Mouse (Mus musculus) retina, postnatal 7 days (tissue): ENCODE data around the gene Ctdnep1.
"Not testable (repeated sequence)": the region's sequence is repeated elsewhere in the genome, so short reads cannot be mapped to it uniquely, and the experiment has no call there.

Source experiments
- DNase-seq: peaks from one replicate; pipeline ENCODE4 v3.0.0-alpha.2; 2012; ENCODE audit warnings: low read depth, low spot score

The Ctdnep1 gene

DNA sequence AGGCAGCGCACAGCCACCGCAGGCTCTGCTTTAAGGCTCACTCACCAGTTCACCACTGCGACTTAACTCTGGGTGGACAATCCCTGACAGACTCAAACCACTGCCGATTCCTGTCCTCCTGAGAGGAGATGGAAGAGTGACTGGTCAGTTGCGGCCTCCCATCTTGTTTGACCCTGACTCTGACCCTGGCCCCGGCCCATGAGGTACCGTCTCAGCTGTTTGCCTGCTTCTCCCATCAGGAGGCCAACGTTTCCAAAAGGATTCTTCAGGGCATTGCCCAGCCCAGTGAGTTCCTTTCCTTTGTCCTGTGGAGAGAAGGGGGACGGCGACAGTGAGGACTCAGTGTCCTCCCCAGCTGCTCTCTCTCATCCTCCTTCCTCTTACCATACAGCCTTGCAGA, 30.0 kb downstream of the Ctdnep1 start:
- DNase-seq = no peak

DNA sequence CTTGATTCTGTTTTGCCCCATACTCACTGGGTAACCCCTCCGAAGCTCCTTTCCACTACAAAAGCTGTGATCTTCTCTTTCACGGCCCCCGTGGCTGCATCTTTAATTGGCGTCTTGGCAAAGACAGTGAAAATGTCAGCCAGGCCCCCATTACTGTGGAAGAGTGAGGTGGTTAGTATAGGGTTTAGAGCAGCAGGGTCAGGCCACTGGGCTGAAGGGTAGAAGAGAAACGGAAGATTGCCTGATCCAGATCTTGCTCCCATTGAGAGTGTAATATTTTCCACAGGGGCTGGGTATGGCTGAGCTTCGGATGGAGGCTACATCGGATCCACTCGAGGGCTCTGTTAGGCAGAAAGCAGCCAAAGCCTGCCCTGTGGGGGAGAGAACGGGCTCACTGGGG, 32.0 kb downstream of the Ctdnep1 start:
- no peak for DNase-seq

DNA sequence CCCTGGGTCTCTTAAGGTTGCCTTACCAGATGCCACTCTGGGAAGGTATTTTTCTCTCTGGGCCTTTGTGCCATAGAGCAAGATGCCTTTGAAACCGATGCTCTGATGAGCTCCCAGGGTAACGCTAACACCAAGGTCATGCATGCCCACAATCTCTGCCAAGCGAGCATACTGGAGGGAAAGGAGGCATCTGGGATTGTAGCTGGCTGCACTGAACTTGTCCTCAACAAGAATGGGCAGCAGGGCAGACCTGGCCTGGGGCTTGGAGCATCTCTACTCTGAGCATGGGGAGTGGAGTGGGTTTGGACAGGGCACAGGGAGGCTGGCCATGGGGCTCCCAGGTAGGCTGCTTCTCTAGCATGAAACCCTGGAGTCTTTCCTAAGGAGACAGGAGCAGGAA, 32.5 kb downstream of the Ctdnep1 start:
- no peak for DNase-seq

DNA sequence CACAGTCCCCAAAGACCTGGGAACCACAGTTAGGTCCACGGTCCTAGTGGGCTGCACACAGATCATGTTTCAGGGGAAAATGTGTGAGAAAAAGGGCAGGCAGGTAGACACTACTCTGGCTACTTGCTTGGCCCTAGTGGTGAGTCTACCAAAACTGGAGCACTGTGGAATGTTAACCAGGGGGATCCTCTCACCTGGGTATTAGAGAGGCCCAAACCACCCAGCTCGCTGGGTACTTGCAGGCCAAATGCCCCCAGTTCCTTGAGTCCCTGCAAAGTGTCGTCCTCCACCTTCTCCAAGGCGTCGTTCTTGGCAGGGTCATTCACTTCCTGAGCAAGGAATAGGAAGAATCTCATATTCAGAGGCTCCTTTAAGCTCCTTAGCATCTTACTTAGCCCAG, 33.1 kb downstream of the Ctdnep1 start:
- DNase-seq = no peak

DNA sequence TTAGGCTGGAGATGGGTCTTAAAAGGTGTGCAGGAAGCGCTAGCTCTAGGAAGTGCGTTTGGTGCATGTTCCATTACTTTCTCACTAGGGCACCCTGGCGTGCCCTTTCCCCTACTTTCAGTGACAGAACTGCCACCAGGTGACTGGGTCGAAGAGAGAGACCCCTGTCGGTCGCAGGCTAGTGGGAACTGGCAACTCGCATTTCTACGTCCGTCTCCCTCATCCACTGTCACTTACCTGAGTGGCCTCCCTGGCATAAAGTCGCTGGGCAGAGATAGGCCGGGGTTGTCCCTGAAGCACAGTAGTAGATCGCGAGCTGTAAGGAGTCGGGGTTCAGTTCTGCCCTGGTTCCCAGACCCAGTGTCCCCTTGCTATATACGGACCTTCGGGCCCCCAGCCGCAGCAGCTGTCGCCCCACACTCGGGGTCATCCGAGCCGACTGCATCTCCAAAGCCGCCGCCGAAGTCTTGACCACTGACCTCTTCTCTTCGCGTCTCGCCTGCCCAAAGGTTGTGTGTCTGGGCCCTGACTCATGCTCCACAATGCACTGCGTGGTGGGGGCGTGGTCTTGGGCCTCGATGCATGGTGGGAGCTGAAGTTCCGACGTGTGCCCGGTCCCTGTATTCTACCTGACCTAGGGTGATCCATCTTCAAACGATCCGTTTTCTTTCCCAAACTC, 34.1 kb downstream of the Ctdnep1 start, which contains the start of gene Acadvl:
Acadvl (minus strand) TSS at position 532 of the 679 bp plus-strand sequence.
- peak; percentile 71 for DNase-seq

DNA sequence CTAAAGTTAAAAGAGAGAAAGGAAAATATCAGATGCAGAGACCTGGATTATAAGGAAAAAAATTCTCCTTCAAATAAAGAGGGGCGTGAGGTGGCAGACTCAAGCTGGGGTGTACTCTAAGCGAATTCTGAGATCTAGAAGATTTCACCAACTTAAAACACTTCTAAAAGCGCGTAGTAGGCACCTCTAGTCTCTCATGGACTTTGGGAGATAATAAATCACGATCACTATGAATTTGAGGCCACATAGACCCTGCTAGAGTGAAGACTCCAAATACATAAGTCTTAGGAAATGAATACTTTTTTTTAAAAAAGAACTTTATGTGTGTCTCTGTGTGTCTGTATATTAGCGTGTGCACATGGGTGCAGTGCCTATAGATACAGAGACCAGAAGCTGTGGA, 34.7 kb downstream of the Ctdnep1 start:
- DNase-seq = no peak

DNA sequence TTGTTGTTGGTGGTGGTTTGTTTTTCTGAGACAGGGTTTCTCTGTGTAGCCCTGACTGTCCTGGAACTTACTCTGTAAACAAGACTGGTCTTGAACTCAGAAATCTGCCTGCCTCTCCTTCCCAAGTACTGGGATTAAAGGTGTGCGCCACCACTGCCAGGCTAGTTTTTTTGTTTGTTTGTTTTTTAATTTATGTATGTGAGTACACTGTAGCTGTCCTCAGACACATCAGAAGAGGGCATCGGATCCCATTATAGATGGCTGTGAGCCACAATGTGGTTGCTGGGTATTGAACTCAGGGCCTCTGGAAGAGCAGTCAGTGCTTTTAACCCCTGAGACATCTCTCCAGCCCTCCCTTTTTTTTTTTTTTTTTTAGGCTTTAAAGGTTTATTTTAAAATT, 35.2 kb downstream of the Ctdnep1 start:
- DNase-seq = not testable (repeated sequence)

DNA sequence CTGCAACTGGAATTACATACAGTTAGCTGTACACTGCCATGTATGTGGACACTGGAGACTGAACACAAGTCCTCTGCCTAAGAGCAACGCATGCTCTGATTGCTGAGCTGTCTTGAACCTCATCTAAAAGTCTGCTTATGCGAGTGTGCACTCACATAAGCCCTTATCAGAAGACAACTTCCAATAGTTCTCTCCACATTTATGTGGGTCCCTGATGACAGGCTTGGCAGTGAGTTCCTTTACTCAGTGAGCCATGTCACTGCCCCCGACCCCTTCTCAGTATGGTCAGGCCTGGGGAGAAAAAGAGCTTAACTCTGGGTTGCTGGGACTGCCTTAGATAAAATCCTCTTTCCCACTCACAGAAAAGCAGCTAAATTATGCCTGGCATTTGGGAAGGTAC, 35.7 kb downstream of the Ctdnep1 start, which contains the start of gene Dlg4:
Dlg4 (plus strand) TSS at position 274 of the 400 bp plus-strand sequence.
- DNase-seq = no peak

DNA sequence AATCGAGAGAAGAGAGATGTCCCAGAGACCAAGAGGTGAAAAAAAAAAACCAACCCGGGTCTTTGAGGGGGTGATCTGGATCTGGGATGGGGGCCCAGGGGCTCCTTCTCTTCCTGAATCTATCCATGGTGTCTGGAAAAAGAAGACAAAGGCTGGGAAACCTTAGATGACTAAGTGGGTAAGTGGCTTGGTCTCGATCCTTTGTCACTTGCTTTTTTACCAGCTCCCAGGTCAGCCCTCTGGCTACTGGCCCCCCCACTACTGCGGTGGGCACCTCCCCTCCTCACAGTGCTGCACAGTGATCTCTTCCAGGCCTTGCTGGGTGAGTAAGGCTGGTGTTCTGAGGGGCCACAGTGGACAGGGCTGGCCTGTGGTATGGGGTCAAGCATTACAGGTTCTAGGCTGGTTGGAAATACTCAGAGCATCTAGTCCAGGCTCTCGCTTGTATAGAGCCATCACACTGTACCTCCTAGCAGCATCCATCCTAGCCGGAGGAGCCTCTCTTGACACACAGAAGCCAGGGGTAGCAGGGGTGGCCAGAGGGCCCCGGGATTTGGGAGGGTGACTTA, 36.3 kb downstream of the Ctdnep1 start:
- DNase-seq = no peak

DNA sequence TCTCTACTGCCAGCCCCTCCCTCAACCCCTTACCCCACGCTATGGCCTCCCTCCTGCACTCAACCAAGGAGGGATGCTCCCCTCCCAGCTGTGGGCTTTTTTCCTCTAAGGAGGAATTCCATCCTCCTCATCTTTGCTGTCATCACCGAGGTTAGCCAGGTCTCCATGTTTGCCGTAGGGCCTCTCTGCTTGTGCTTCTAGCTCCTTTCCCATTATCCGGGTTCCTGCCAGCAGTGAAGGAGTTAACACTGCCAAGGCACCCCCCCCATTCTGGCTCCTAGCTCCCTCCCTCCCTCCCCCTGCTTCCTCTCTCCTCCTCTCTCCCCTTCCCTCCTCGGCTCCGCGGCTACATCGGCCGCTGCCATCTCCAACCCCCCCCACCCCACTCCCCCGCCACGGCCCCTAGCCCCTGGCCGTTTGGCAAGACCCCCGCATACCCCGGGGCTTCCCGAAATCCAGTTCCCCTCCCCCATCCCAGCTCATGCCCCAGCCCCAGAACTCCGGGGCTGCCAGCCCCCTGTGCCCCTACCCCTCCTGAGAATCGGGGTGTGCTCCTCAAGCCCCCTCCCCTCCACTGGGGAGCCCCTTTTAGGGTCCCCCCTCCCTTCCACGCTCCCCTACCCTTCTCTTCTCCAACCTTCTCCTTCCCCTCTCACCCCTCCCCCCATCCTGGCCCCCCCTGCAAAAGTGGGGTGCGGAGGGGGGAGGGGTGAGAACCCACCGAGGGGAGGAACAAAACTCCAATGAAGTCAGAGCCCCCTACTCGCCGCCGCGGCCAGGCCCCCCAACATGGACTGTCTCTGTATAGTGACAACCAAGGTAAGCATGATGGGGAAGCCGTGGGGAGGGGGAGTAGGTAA, 37.4 kb downstream of the Ctdnep1 start:
- DNase-seq = peak; percentile 59

DNA sequence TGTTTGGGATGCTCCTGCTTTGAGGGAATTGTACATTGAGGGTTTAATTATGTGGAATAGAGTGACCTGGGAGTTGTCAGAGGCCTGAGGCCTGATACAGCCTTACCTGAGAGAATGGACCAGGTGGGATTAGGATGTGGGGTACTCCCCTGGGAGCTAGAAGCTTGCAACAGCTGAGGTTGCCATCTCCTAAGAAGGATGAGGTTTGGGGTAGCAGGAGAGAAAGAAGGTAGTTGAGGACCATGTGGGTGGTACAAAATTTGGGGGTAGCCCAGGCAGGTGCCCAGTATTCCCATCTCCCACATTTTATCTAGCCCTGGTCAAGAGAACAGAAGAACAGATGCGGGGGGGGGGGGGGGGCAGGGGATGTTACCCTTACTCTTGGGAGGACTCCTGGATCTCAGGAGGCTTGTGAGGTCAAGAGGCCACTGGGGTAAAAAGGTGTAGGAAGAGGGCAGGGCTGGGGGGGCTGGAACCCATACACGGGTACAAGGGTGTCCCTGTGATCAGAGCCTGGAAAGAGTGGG, 38.6 kb downstream of the Ctdnep1 start:
- DNase-seq = no peak

DNA sequence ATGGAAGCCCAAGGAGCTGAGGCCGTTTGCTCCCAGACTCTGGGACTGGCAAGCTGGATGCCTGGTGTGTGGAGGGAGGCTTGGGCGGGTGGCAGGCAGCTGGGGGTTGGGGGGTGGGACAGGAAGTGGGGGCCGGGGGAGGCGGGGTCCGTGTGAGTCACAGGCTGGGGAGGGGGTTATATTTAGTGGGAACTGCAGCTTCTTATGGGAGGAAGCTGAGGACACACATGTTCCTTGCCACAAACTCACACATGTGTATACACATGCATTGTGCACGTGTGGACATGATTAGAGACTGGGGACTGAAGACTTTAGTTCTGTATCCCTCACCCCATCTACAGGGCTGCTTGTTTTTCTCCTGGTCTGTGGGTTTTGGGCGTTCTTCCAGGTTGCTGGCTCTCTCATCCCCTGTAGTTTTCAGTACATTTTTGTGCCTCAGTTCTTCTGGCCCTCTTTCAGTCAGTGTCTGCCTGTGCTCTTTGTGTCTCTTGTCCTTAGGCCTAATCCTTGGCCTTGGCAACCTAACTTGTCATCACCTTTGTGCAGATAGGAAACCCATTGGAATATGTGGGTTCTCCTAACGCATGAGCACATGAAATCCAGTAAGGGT, 39.2 kb downstream of the Ctdnep1 start:
- no peak for DNase-seq

DNA sequence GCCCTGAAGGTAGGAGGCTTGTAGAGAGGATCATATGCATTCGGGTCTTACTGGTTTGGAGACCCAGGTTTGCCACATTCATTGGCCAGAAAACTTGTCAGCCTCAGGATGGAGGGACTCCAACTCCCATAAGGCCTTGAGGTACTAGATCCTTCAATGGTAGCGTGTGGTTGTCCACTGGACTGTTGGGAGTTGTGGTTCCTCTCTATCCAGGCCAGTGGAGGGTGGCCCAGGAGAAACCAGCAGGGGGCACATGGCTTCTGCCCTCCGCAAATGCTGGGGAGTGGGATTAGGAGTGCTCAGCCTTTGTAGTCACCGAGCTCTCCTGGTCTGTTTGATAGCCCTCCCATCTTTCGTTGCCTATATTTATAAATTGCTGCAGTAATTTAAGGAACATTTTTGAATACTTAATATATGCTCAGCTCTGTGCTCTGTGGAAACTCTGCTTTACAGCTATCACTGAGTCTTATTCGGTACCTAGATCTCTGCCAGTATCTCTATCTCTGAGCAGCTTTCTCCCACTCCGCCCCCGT, 39.8 kb downstream of the Ctdnep1 start:
- DNase-seq = peak; percentile 78

DNA sequence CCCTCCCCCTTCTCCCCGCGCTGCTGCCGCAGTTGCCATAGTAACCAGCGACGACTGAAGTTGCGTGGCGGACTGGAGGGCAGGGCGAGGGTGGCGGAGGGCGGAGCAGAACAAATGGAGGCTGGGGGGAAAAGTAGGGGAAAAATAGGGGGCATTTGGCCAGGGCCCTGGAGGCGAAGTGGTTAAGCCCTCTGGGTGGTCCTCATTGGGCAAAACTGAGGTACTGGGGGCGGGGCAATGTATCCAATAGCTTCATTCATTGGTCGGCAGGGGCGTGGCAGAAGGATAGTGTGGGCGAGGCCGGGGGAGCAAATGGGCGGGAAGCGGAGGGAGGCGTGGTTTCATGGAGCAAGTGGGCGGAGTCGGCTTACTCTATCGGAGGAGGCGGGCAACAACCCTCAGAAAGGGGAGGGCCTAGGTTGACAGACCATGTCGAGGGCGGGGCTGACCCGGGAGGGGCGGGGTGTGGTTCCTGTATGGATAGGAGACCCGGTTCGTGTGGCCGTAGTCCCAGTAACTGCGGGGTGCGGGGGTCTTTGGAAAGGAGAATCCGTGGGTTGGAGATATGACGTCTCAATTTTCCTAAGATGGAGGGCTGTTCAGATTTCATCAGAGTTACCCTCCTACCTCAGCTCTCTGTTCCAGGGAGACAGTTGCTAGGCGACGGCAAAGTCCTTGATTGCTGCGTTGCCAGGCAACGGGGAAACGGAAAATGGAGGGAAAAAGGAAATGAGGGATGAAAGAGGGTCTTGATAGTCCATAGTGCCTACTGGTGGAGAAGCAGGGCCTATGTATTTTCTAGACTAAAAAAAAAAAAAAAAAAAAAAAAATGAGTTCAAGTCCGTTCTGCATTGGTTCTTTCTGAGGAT, 40.5 kb downstream of the Ctdnep1 start:
- peak; percentile 98 for DNase-seq

DNA sequence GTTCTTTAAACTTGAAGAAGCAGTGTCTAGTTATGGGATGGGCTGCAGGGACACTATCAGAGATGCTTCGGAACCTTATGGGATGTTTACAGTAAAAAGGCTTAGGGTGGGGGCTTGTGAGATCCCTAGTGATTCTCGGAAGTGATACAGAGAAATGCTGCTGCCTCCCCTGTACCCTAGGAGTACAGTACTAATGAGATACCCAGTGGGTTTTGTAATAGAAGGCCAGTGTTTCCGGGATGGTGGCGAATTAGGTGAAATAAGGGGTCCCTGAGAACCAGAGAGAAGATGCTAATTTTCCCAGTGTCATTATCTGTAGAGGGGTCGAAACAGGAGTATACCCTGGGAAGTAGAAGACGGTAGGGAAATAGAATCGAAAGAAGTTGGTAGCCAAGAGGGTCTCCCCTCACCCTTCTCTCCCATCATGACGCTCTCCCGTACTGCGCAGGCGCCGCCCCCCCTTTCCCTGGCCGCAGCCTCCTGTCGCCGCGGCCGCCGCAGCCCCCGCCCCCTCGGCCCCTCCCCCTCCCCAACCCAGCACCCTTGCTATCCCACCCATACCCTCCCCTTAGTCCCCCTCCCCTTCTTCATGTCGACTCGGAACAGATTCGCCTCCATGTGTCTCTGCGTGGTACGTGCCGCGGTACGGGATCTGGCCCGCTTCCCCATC, 42.7 kb downstream of the Ctdnep1 start:
- no peak for DNase-seq

DNA sequence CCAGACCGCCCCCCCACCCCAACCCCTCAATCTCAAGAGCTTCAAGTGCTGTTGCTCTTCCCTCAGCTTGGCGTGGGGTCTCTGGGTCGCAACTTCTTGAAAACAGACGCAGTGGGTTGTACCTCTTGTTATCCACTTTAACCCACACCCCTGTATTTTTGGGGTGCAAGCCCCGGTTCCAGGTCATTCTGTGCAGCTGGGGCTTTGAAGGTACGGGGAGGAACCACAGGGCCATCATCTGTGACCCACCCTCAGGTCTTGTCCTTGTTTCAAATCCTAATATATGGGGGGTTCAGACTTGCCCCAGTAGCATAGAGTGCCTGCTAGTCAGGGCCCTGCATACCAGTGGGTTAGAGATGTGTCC, 43.2 kb downstream of the Ctdnep1 start:
- no peak for DNase-seq

DNA sequence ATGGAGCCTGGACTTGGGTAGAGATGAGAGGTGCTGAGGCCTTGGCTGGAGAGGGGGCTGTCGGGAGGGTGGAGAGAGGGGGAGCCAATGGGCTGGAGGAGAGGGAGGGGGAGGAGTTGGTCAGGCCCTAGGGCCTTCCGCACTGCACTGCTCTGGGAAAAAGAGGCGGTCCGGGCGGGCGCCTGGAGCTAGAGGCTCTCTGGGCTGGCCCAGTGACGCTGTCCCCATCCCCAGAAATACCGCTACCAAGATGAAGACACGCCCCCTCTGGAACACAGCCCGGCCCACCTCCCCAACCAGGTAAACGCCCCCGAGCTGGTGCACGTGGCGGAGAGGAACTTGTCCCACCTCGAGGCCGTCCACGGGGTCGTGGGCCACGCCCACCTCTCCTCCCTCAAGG, 45.7 kb downstream of the Ctdnep1 start:
- no peak for DNase-seq

DNA sequence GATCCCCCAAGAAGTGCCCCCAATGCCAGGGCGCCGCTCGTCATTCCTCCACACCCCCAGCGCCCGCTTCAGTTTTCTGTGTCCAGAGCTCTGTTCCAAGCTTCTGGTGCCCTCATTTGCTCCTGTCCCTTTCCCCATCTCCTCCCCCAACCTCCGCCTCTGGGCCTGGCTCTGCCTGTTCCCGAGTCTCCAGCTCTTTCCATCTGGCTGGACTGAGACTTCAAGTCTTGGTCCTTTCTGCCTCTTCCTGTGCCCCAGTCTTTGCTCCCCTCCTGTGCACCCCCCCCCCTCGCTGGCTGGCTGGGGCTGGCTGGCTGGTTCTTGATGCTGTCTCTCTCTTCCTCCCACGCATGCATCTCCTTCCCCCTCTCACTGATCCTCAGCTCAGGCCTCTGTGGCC, 46.4 kb downstream of the Ctdnep1 start:
- no peak for DNase-seq

DNA sequence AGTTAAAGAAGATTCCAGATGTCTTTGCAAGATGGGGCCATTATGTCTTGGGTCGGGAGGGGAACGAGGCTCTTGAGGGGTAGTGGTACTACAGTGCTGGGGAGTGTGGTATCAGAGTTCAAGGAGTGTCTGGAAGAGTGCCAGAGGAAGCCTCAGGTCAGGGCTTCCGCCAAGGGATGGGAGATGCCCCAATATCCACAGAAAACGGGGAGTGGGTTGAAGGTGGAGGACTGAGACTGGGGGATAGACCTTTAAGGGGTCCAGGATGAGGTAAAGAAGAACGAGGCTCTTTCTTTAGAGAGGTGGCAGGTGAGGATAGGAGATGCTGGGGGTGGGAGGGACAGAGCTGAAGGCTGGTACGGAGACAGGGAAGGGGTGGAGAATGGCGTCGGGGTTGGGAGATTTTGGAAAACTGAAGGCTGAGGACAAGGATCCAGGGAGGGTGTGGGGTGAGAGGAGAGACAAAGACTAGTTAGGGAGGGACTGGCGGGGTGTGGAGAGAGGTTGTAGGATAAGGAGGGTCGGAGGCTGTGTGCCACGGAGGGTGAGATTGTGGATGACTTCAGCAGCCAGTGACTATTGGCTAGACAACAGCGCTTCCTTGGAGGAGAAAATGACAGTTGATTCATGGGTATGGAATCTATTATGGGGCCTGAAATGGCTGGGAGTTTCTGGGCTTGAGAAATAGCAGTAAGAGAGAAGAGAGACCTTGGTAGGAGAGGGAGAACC, 47.6 kb downstream of the Ctdnep1 start:
- DNase-seq = no peak
